Mouse (Mus musculus): ENCODE measurements around the gene Cacng7. TPM values are rescaled to one million over a fixed set of nuclear protein-coding genes. Genes with fewer than 3 reads are reported as not detected.

Gene Cacng7
- polyA plus RNA-seq, 1 experiment from 2014 or later = 4.0 TPM

DNA sequence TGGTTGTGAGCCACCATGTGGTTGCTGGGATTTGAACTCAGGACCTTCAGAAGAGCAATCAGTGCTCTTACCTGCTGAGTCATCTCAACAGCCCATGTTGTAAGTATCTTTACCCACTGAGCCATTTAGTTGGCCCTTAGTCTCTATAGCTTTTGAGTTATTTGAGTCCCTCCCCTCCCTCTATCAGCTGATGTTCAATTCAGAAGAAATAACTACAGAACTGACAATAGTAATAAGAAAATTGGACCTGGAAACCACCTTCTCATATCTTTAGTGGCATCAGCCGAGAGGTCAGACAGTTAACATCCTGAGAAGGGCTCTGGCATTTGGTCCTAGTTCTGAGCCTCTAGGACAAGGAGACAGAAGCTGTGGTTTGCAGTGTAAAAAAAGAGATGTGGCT, 38.0 kb upstream of the Cacng7 start:
- peaks cover 19% of the 10 kb centered on the region for H3K4me1 ChIP-seq
- WGBS = 74% methylated on average over 1 of the region's 1 CpGs
- H3K4me2 ChIP-seq = no peak overlapping the region

GRCm38 (mm10) chr7:3295321-3296110, 37.2 kb upstream of the Cacng7 start:
- Histone ChIP-seq H3K36me3 (replicated peaks) (peaks cover 35% of the 10 kb centered on the region), H3K9me3 (no peaks in the 10 kb centered on the region), H3K27ac (no peak overlapping the region), H3K9ac (no peak overlapping the region), H3K27me3 (peaks cover 4% of the 10 kb centered on the region; the same call in 1 of the 2 replicates), H3K4me3 (replicated peaks) (no peak overlapping the region), H3K4me2 (no peak overlapping the region), H3K4me1 (peaks cover 17% of the 10 kb centered on the region)
- no peak for ATAC-seq (ENCODE audit: low FRiP score)
- WGBS = 94% methylated on average over 5 of the region's 5 CpGs

More for the DNA sequence above, 38.0 kb upstream of the Cacng7 start:
- peaks cover 35% of the 10 kb centered on the region for H3K36me3 ChIP-seq (replicated peaks)
- no peak overlapping the region for H3K27ac ChIP-seq
- H3K9ac ChIP-seq = no peak overlapping the region
- H3K27me3 ChIP-seq = no peaks in the 10 kb centered on the region
- H3K9me3 ChIP-seq = no peaks in the 10 kb centered on the region
- no peak overlapping the region for H3K4me3 ChIP-seq (replicated peaks)
- ATAC-seq (ENCODE audit: low FRiP score) = no peak

- Histone ChIP-seq H3K27ac (no peak overlapping the region), H3K9me3 (no peaks in the 10 kb centered on the region), H3K4me2 (no peak overlapping the region), H3K27me3 (peaks cover 16% of the 10 kb centered on the region), H3K4me1 (peaks cover 10% of the 10 kb centered on the region), H3K9ac (no peak overlapping the region), H3K36me3 (replicated peaks) (peaks cover 35% of the 10 kb centered on the region), H3K4me3 (replicated peaks) (no peak overlapping the region)
- ATAC-seq (ENCODE audit: low FRiP score) = no peak
- 93% methylated on average over 16 of the region's 16 CpGs for WGBS
Measured at GRCm38 (mm10) chr7:3296711-3297110, 36.0 kb upstream of the Cacng7 start.

- H3K9me3 ChIP-seq = no peaks in the 10 kb centered on the region
- H3K4me3 ChIP-seq (replicated peaks) = no peak overlapping the region
- 51% methylated on average over 7 of the region's 7 CpGs for WGBS
- no peak overlapping the region for H3K27ac ChIP-seq
- peaks cover 31% of the 10 kb centered on the region for H3K4me1 ChIP-seq
- H3K36me3 ChIP-seq (replicated peaks) = peaks cover 25% of the 10 kb centered on the region
- H3K9ac ChIP-seq = no peak overlapping the region
- peaks cover 46% of the 10 kb centered on the region for H3K27me3 ChIP-seq
- no peak for ATAC-seq (ENCODE audit: low FRiP score)
- H3K4me2 ChIP-seq = no peak overlapping the region
Measured at GRCm38 (mm10) chr7:3299941-3300617, 32.7 kb upstream of the Cacng7 start.

GRCm38 (mm10) chr7:3300891-3301627, 31.7 kb upstream of the Cacng7 start:
- WGBS = 76% methylated on average over 8 of the region's 8 CpGs

DNA sequence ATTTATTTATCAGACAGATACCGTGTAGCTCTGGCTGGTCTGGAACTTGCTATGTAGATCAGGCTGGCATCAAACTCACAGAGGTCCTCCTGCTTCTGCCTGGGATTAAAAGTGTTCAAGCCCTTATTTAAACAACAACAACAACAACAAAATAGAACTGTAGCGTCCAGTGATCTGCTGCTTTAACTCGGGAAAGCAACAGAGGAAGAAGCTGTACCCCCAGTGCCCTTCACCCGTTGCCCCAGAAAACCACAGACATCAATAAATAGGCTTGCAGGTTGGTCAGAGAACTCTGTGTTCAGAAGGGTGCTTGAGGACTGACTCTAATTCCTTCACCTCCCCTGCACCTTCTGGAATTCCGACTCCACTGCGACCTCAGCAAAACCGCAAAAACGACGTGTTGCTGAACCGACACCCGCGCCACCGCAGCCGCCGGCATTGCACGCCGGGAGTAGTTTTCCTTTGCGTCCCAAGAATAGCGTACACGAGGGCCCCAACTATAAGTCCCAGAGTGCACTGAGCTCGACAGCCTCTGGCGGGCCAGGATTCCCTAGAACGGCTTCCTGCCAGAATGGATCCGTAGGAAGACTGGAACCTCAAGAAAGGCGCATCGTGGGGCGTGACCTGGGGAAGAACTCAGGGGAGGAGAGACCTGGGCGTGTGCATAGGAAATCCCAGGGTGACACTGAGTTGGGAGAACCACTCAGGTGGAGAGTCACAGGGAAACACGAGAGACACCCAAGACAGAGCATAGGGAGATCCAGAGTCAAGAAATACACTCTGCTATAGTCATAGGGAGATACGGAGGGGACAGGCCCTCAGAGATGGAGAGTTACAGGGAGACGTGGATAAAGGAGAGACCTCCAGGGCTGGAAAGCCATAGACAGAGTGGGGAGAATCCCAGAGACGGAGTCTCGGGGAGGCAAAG, 30.9 kb upstream of the Cacng7 start:
- Histone ChIP-seq H3K27me3 (peaks cover 59% of the 10 kb centered on the region), H3K9ac (no peak overlapping the region), H3K4me2 (peak overlapping the region; percentile 85), H3K36me3 (replicated peaks) (peaks cover 11% of the 10 kb centered on the region), H3K27ac (no peak overlapping the region), H3K9me3 (no peaks in the 10 kb centered on the region), H3K4me1 (peaks cover 34% of the 10 kb centered on the region), H3K4me3 (replicated peaks) (peak overlapping the region; percentile 45)
- 8% methylated on average over 33 of the region's 33 CpGs for WGBS
- ATAC-seq (ENCODE audit: low FRiP score) = peak; percentile 18; the same call in 1 of the 2 replicates

More at GRCm38 (mm10) chr7:3300891-3301627, 31.7 kb upstream of the Cacng7 start:
- Histone ChIP-seq H3K9ac (no peak overlapping the region), H3K36me3 (replicated peaks) (peaks cover 18% of the 10 kb centered on the region), H3K4me1 (peaks cover 34% of the 10 kb centered on the region), H3K4me2 (no peak overlapping the region), H3K4me3 (replicated peaks) (no peak overlapping the region), H3K27ac (no peak overlapping the region), H3K9me3 (no peaks in the 10 kb centered on the region), H3K27me3 (peaks cover 55% of the 10 kb centered on the region)
- ATAC-seq (ENCODE audit: low FRiP score) = no peak

DNA sequence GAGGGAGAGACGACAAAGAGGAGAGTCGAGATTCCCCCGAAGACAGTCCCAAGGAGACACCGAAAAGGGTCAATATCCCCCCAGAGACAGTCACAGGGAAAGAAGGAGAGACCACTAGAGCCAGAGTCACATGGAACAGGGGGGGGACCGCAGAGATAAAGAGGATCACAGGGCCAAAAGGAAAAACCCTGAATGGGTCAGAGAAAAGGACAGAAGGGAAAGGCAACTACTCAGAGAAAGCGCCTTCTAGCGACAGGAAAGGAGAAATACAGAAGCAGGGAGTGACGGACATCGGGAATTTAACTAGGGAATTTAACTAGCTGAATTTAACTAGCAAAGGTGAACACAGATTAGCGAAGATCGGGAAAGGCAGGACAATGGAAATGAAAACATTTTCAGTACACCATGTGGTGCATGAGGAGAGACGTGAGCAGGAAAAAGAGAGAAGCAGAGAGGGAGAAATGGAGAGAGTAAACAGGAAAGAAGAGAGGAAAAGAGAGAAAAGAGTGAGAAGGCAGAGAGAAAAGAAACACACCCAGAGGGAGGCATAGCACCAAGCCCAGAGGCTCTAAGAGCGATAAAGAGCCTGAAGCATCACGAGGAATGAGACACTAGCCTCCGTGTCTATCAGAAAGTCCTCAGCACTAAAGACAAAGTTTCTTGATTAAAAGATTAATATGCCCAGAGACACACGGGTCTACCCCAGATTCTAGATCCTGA, 30.0 kb upstream of the Cacng7 start:
- Histone ChIP-seq H3K27me3 (peaks cover 59% of the 10 kb centered on the region), H3K4me2 (peak overlapping the region; percentile 85), H3K27ac (no peak overlapping the region), H3K9ac (peak overlapping the region; percentile 59; the same call in 1 of the 2 replicates), H3K4me3 (replicated peaks) (peak overlapping the region; percentile 45), H3K9me3 (no peaks in the 10 kb centered on the region), H3K4me1 (peaks cover 34% of the 10 kb centered on the region), H3K36me3 (replicated peaks) (peaks cover 3% of the 10 kb centered on the region; the same call in 1 of the 2 replicates)
- 2% methylated on average over 16 of the region's 16 CpGs for WGBS
- 0 out of 2 replicates have a peak, but pooled peaks have one; percentile 7 for ATAC-seq (ENCODE audit: low FRiP score)

DNA sequence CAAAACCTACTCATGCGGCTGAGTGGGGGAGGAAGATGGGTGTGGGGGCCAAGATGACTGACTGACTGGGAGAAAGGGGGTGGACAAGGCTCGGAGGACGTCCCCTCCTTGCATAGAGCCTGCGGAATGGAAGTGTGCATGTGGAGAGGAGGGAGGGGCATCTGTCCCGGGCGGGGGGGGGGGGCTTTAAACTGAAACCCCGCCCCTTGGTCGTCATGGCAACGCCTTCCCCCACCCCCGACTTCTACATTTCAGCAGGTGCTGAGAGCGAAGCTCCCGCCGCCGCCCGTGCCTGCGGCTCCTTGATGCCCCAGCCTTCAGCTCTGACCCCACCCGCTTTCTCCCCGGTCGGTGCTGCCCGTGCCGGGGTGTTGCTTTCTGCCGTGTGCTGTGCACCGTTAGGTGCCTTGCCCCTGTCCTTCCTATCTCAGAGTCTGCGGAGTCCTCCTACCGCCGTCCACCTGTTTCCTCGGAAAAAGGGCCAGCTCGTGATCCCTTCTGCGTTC, 29.4 kb upstream of the Cacng7 start:
- Histone ChIP-seq H3K4me3 (replicated peaks) (peak overlapping the region; percentile 45), H3K27me3 (peaks cover 59% of the 10 kb centered on the region), H3K27ac (no peak overlapping the region), H3K36me3 (replicated peaks) (no peaks in the 10 kb centered on the region), H3K4me1 (peaks cover 34% of the 10 kb centered on the region), H3K9ac (peak overlapping the region; percentile 59), H3K9me3 (no peaks in the 10 kb centered on the region), H3K4me2 (peak overlapping the region; percentile 85)
- WGBS = under 1% methylated on average over 23 of the region's 29 CpGs
- peak; percentile 72 for ATAC-seq (ENCODE audit: low FRiP score)

GRCm38 (mm10) chr7:3303789-3304188, 29.0 kb upstream of the Cacng7 start:
- H3K36me3 ChIP-seq (replicated peaks) = no peaks in the 10 kb centered on the region
- no peak overlapping the region for H3K27ac ChIP-seq
- peak; percentile 21; the same call in 1 of the 2 replicates for ATAC-seq (ENCODE audit: low FRiP score)
- peaks cover 59% of the 10 kb centered on the region for H3K27me3 ChIP-seq
- peaks cover 34% of the 10 kb centered on the region for H3K4me1 ChIP-seq
- peak overlapping the region; percentile 85 for H3K4me2 ChIP-seq
- H3K4me3 ChIP-seq (replicated peaks) = peak overlapping the region; percentile 45
- H3K9ac ChIP-seq = peak overlapping the region; percentile 59
- WGBS = 1% methylated on average over 12 of the region's 12 CpGs
- H3K9me3 ChIP-seq = no peaks in the 10 kb centered on the region

GRCm38 (mm10) chr7:3304298-3304697, 28.5 kb upstream of the Cacng7 start:
- peak overlapping the region; percentile 85 for H3K4me2 ChIP-seq
- no peak overlapping the region for H3K27ac ChIP-seq
- H3K9me3 ChIP-seq = no peaks in the 10 kb centered on the region
- H3K4me3 ChIP-seq (replicated peaks) = peak overlapping the region; percentile 45
- 3% methylated on average over 10 of the region's 10 CpGs for WGBS
- peak overlapping the region; percentile 59 for H3K9ac ChIP-seq
- no peaks in the 10 kb centered on the region for H3K36me3 ChIP-seq (replicated peaks)
- peaks cover 34% of the 10 kb centered on the region for H3K4me1 ChIP-seq
- H3K27me3 ChIP-seq = peaks cover 59% of the 10 kb centered on the region
- ATAC-seq (ENCODE audit: low FRiP score) = 0 out of 2 replicates have a peak, but pooled peaks have one; percentile 30

Measured in forebrain, embryonic 12.5 days (tissue).